Mouse (Mus musculus): ENCODE measurements at regions not wholly inside any gene's neighbourhood (a gene's known extent, or its start where the extent isn't known, plus 50 kb on each side); places are given as distances from the start of the nearest gene placed in this dataset.
A peak's percentile ranks its signal among the peaks of the same experiment; 100 is the strongest.

DNA sequence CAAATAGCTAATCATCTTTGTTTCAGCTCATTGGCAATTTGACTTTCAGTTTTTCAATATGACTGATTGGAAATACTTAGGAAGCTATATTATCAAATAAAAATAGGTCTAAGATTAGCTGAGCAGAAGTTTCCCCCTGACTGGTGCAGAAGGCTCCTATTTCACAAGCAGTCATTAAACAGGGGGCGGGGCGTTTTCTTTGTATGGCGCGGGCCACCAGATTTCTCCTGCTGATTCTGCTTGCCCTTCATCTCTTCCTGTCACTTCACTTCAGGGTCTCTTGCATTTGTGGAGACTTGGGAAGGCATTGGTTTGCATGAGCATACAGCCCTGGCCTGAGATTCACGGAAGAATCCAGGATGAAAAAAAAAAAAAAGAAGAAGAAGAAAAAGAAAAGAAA is 102.3 kb upstream of the Adgrl2 start:
- Histone ChIP-seq H3K4me2 (peak overlapping the region; percentile 40), H3K4me3 (no peak overlapping the region), H3K36me3 (ENCODE audit: poor library complexity, severe bottlenecking) (no peaks in the 10 kb centered on the region), H3K9ac (no peak overlapping the region), H3K27me3 (peaks cover 1% of the 10 kb centered on the region), H3K27ac (no peak overlapping the region), H3K9me3 (replicated peaks) (no peaks in the 10 kb centered on the region), H3K4me1 (peaks cover 39% of the 10 kb centered on the region)
- ATAC-seq, result no peak
- 2% methylated on average over 5 of the region's 5 CpGs for WGBS

DNA sequence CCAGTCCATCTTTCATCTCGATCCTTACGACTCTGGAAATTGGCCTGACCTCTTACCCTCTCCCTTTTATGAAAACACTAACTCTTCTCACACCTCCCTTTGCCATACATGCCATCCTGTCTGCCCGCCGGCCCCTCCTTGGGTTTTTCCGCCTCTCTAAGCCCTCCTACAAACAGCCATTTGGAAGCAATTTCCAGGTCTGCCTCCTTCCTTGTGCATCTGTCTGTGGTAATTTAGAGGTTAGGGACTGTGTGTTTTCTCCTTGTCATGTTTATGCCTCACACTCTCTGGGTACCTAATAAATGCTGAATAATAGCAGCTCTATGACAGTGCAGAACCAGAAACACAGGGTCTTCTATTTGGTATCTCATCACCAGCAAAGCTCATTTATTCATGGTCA is 99.7 kb upstream of the Adgrl2 start:
- Histone ChIP-seq H3K4me3 (no peak overlapping the region), H3K4me1 (peaks cover 39% of the 10 kb centered on the region), H3K27ac (no peak overlapping the region), H3K9ac (no peak overlapping the region), H3K27me3 (peaks cover 7% of the 10 kb centered on the region), H3K36me3 (ENCODE audit: poor library complexity, severe bottlenecking) (no peaks in the 10 kb centered on the region), H3K9me3 (replicated peaks) (no peaks in the 10 kb centered on the region), H3K4me2 (no peak overlapping the region)
- no peak for ATAC-seq
- WGBS, result 66% methylated on average over 5 of the region's 5 CpGs

DNA sequence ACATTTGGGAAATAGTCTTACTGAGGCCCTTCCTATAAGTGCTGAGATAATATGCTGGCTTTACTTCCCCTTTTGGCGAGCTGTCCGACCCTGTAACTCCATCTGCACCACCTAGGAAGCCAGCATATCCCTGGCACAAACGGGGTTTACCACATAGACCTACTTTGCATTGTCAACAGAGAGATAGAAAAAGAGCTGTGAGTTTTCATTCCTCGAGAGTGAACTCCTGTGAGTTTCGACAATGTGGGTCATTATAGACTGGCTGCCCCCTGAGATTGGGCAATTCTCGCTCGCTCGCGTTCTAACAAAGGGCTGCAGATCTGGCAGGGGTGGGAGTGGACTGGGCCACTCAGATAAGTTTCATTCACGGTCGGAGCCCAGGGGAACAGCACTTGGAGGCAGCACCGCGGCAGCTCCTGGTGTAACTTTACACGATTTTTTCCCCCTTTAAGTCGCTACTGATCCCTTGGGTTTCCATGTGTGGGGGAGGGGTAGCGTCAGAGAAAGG is 98.3 kb upstream of the Adgrl2 start:
- ATAC-seq, result peak; percentile 80
- Histone ChIP-seq H3K4me3 (peak overlapping the region; percentile 32), H3K27ac (no peak overlapping the region; the same call in 1 of the 2 replicates), H3K27me3 (peaks cover 9% of the 10 kb centered on the region), H3K36me3 (ENCODE audit: poor library complexity, severe bottlenecking) (no peaks in the 10 kb centered on the region), H3K4me2 (peak overlapping the region; percentile 61), H3K4me1 (peaks cover 39% of the 10 kb centered on the region), H3K9ac (peak overlapping the region; percentile 49), H3K9me3 (replicated peaks) (no peaks in the 10 kb centered on the region)
- under 1% methylated on average over 16 of the region's 16 CpGs for WGBS

DNA sequence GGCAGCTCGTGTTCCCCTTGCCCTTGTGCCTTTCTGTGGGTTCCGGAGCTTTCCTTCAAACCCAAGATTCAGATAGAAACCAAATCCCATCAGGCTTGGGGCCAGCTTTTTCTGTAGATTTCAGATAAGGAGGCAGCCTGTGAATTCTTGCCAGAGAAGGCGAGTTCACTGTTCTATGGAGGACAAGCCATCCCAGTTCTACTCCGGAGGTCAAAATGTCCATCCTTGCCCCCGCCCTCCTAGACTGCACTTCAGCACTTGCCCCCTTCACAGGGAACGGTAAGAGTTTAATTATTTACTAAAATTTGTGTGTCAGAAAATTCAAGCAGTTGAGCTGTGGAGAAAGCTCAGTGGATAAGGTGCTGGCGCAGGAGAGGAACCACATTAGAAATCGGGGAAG is 97.1 kb upstream of the Adgrl2 start:
- no peaks in the 10 kb centered on the region for H3K36me3 ChIP-seq (ENCODE audit: poor library complexity, severe bottlenecking)
- H3K9me3 ChIP-seq (replicated peaks), result no peaks in the 10 kb centered on the region
- H3K4me1 ChIP-seq, result peaks cover 28% of the 10 kb centered on the region
- H3K27me3 ChIP-seq, result peaks cover 13% of the 10 kb centered on the region
- no peak overlapping the region for H3K4me3 ChIP-seq
- H3K9ac ChIP-seq, result no peak overlapping the region
- H3K4me2 ChIP-seq, result no peak overlapping the region
- H3K27ac ChIP-seq, result no peak overlapping the region
- ATAC-seq, result no peak
- WGBS, result 87% methylated on average over 8 of the region's 8 CpGs

DNA sequence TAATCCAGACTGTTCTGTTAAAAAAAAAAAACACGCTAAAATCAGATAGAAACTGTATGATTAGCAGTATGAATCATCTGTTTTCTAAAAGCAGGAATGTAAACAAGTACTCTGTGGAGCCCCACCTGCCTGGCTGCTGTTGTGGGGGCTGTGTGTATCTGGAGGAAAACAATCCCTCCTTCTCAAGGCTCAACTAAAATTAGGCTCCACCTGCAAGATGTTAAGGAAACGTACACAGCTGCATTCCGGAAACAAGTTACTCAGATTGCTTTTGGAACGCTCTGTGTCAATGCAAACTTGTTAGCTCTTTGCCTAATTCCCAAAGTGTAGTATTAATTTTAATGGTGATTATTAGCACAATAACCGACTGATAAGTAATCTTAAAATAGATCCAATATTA is 96.3 kb upstream of the Adgrl2 start:
- ATAC-seq, result no peak
- Histone ChIP-seq H3K36me3 (ENCODE audit: poor library complexity, severe bottlenecking) (no peaks in the 10 kb centered on the region), H3K9me3 (replicated peaks) (no peaks in the 10 kb centered on the region), H3K4me1 (peaks cover 21% of the 10 kb centered on the region), H3K4me2 (no peak overlapping the region), H3K27me3 (peaks cover 16% of the 10 kb centered on the region), H3K4me3 (no peak overlapping the region), H3K9ac (no peak overlapping the region), H3K27ac (no peak overlapping the region)
- WGBS, result 70% methylated on average over 5 of the region's 5 CpGs

DNA sequence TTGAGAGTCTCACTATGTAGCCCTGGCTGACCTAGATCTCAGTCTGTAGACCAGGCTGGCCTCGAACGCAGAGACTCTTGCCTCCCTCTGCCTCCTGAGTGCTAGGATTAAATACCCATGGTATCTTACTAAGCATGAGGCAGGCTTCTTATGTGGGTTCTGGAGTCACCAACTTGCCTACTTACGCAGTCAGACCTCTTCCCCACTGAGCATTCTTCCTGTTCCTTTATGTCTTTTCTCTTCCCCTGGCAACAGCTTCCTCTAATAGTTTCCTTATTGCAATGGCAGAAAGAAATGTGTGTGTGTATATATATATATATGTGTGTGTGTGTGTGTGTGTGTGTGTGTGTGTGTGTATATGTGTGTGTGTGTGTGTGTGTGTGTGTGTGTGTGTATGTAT is 95.7 kb upstream of the Adgrl2 start:
- Histone ChIP-seq H3K4me3 (no peak overlapping the region), H3K27me3 (peaks cover 19% of the 10 kb centered on the region), H3K36me3 (ENCODE audit: poor library complexity, severe bottlenecking) (no peaks in the 10 kb centered on the region), H3K4me2 (no peak overlapping the region), H3K9me3 (replicated peaks) (no peaks in the 10 kb centered on the region), H3K4me1 (peaks cover 21% of the 10 kb centered on the region), H3K27ac (no peak overlapping the region), H3K9ac (no peak overlapping the region)
- ATAC-seq, result no peak
- WGBS, result 75% methylated on average over 3 of the region's 3 CpGs

DNA sequence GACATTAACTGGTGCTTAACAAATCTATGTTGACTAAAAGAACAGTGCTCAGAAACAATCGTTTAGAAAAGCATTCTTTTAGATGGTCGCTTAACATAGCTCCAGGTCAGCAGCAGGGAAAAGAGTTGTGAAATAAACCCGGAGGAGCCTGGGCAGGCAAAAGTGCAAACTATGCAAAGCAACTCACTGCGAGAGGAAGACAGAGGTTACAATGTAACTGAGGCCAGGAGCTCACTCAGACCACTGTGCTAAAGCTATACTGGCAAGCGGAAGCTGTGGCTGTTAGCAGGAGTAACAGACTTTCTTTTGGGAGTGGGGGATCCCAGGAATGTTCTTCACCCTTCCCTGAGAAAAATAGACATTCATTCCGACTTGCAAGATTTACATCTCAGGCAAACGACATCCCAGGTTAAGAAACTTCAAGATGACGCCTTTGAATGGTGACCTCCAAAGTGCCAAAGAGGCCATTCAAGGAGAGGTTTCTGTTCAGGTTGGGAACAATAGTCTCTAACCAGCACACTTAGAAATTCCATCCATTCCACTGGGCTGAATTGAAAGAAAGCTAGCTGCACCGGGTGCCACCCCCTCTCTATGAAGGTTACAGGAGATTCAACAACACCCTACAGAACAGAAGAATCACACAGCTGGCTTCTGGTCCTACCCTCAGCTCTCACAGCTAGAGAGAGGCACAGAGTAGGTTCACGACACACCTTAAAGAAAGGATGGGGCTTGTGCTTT is 94.7 kb upstream of the Adgrl2 start:
- no peak overlapping the region for H3K4me3 ChIP-seq
- no peak overlapping the region for H3K27ac ChIP-seq
- peaks cover 19% of the 10 kb centered on the region for H3K27me3 ChIP-seq
- H3K4me1 ChIP-seq, result peaks cover 15% of the 10 kb centered on the region
- H3K4me2 ChIP-seq, result no peak overlapping the region
- 33% methylated on average over 10 of the region's 10 CpGs for WGBS
- no peak for ATAC-seq
- H3K9me3 ChIP-seq (replicated peaks), result no peaks in the 10 kb centered on the region
- no peaks in the 10 kb centered on the region for H3K36me3 ChIP-seq (ENCODE audit: poor library complexity, severe bottlenecking)
- H3K9ac ChIP-seq, result no peak overlapping the region

DNA sequence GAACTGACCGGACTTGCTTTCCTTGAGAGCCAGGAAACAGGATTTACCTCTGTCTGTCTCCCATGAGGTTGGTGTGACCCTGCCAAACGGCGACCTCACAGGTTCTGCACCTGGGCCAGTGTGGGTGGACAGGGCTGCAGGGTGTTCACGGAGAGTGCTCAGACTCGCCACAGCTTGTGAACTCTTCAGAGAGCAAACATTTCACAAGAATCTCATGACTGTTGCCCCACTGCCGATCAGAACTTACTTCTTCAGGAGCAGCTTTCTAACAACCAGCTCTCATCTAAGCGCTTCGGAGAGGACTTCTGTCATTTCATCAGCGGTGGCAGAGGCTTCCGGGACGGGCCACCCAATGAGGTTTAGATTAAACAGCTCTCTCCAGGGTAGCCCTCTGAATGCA is 93.0 kb upstream of the Adgrl2 start:
- H3K4me1 ChIP-seq, result peaks cover 1% of the 10 kb centered on the region
- ATAC-seq, result no peak
- no peak overlapping the region for H3K9ac ChIP-seq
- H3K4me3 ChIP-seq, result no peak overlapping the region
- H3K4me2 ChIP-seq, result no peak overlapping the region
- H3K27me3 ChIP-seq, result peaks cover 19% of the 10 kb centered on the region
- no peak overlapping the region for H3K27ac ChIP-seq
- H3K9me3 ChIP-seq (replicated peaks), result no peaks in the 10 kb centered on the region
- H3K36me3 ChIP-seq (ENCODE audit: poor library complexity, severe bottlenecking), result no peaks in the 10 kb centered on the region
- 71% methylated on average over 11 of the region's 11 CpGs for WGBS

DNA sequence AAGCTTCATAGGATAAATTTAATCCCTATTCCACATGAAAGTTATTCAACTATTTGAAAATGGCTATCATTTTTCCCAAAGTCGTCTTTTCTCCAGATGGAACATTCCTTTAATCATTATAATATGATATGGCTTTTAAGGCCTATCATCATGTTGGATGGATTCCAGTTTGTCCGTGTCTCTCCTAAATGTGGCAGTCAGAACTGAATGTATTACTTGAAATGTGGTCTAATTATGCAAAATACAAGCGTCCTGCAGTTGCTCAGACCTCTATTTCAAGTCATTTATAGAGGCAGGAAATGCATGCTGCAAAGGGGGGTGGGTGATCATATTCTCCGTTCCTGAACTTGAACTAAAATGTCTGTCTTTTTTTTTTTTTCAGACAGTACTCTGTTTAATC is 88.5 kb upstream of the Adgrl2 start:
- no peak overlapping the region for H3K9ac ChIP-seq

DNA sequence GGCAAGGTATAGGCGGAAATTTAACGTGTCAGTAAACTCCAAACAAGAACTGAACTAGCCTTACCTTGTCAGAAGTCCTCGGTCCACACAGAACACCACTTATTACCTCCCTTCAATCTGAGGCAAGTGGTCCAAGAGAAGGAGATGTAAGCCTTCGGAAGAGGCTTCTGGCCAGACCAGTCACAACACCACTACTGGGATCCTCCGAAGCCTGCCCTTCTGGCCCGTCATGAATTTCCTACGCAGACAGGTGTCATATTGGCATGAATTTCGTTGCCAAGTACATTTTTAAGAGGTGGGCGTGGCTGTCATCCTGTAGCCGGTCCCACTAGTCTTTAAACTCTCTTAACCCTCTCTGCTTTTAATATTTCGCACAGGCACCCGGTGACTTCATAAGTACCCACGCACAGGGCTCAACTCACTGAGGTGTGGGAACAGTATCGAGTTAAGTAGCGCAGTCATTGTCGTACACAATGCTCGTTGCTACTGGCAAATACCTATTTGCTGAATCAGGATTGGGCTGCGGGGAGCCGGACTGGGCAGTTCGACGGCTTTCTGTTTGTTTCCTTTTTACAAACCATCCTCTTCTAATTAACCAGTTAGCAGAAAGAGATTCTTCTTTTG is 86.7 kb upstream of the Adgrl2 start:
- ATAC-seq, result no peak

More for the DNA sequence above, 88.5 kb upstream of the Adgrl2 start:
- Histone ChIP-seq H3K4me2 (no peak overlapping the region), H3K4me3 (no peak overlapping the region), H3K27ac (no peak overlapping the region), H3K36me3 (ENCODE audit: poor library complexity, severe bottlenecking) (no peaks in the 10 kb centered on the region), H3K9me3 (replicated peaks) (no peaks in the 10 kb centered on the region), H3K4me1 (peaks cover 27% of the 10 kb centered on the region), H3K27me3 (peaks cover 12% of the 10 kb centered on the region; the same call in 1 of the 2 replicates)
- no peak for ATAC-seq
- 50% methylated on average over 4 of the region's 4 CpGs for WGBS

DNA sequence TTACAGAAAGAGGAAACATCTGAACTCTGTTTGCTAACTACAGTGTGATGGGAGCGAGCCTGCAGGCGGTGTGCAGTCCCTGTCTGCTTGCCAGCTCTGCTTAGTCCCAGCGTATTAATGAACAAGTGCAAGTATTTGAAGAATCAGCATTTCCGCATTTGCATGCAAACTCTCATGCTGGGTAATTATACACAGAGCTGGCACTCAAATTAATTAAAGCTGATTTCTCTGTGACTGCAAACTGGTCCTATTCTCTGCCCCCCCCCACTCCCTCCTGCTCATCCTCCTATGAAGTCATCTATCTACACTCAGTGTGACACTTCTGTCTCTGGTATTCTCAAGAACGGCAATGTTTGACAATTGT is 85.1 kb upstream of the Adgrl2 start:
- H3K27ac ChIP-seq, result no peak overlapping the region
- H3K9ac ChIP-seq, result no peak overlapping the region
- ATAC-seq, result peak; percentile 90
- peaks cover 27% of the 10 kb centered on the region for H3K4me1 ChIP-seq
- H3K4me2 ChIP-seq, result peak overlapping the region; percentile 24
- H3K36me3 ChIP-seq (ENCODE audit: poor library complexity, severe bottlenecking), result no peaks in the 10 kb centered on the region
- H3K4me3 ChIP-seq, result no peak overlapping the region
- H3K27me3 ChIP-seq, result 0 out of 2 replicates have a peak, but pooled peaks cover 2% of the 10 kb centered on the region
- no peaks in the 10 kb centered on the region for H3K9me3 ChIP-seq (replicated peaks)
- WGBS, result 15% methylated on average over 5 of the region's 5 CpGs

More for the DNA sequence above, 86.7 kb upstream of the Adgrl2 start:
- H3K4me3 ChIP-seq, result no peak overlapping the region
- no peaks in the 10 kb centered on the region for H3K9me3 ChIP-seq (replicated peaks)
- 51% methylated on average over 21 of the region's 21 CpGs for WGBS
- no peaks in the 10 kb centered on the region for H3K36me3 ChIP-seq (ENCODE audit: poor library complexity, severe bottlenecking)
- no peak overlapping the region for H3K9ac ChIP-seq
- peaks cover 27% of the 10 kb centered on the region for H3K4me1 ChIP-seq
- H3K27me3 ChIP-seq, result peaks cover 9% of the 10 kb centered on the region; the same call in 1 of the 2 replicates
- H3K4me2 ChIP-seq, result peak overlapping the region; percentile 30
- no peak overlapping the region for H3K27ac ChIP-seq

DNA sequence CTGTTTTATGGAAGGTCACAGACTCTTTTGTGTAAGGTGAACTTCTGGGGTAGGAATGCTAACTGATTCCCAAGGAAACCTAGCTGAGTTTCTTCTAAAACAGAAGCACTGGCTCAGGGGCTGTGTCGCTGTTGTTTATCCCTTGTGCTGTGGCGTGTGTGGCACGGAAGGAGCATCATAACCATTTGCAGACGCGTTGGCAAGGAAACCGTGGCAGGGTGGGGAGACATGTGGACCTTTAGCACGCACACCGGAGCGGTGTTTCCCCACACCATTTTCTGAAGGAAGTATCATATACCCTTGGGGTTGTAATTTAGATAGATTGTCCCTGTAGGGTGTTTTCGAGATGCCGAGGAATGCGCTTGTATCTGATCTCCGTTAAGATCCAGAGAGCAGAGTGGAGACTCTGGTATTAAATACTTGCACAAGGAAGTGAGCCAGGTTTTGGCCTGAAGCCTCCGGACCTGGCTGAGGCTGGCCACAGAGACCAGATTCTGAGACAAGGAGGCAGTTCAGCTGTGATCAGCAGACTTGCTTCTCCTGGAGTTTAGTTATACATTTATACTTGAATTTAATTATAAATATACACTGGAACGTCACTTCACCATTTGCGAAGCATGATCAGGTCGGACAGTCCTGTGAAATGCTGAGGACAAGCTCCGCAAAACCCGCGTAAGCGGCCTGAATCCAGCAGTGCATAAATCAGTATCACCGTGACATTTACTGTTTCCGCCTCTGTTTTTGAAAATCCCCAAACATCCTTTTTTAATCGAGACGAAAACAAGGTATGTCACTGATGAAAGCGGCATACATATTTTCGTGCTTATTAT is 84.5 kb upstream of the Adgrl2 start:
- Histone ChIP-seq H3K27me3 (0 out of 2 replicates have a peak, but pooled peaks cover 2% of the 10 kb centered on the region), H3K27ac (no peak overlapping the region), H3K4me2 (peak overlapping the region; percentile 24), H3K4me1 (peaks cover 27% of the 10 kb centered on the region), H3K9me3 (replicated peaks) (no peaks in the 10 kb centered on the region), H3K4me3 (no peak overlapping the region), H3K36me3 (ENCODE audit: poor library complexity, severe bottlenecking) (no peaks in the 10 kb centered on the region), H3K9ac (0 out of 2 replicates have a peak overlapping the region, but pooled peaks have one; percentile 14)
- WGBS, result 69% methylated on average over 27 of the region's 27 CpGs
- peak; percentile 58 for ATAC-seq

All from forebrain, embryonic 13.5 days (tissue).